Mouse (Mus musculus) kidney, postnatal 10 days (tissue): ENCODE measurements around the gene Tmem86b.
A peak's percentile ranks its signal among the peaks of the same experiment; 100 is the strongest.

ENCODE experiments used
- DNase-seq: peaks from one replicate; pipeline ENCODE4 v3.0.0; 2021; ENCODE audit warnings: mixed read lengths

The Tmem86b gene

GRCm38 (mm10) chr7:4631031-4631430, at the start of gene Tmem86b:
Gene Tmem86b, minus strand, starts transcription at chr7:4631422.
- peak; percentile 57 for DNase-seq

- DNase-seq, result no peak
Observed at GRCm38 (mm10) chr7:4675200-4675599, 44.0 kb upstream of the Tmem86b start.

- no peak for DNase-seq
Observed at GRCm38 (mm10) chr7:4674114-4674731, 43.0 kb upstream of the Tmem86b start.

GRCm38 (mm10) chr7:4671956-4672355, 40.7 kb upstream of the Tmem86b start:
- peak; percentile 32 for DNase-seq

GRCm38 (mm10) chr7:4670655-4671255, 39.5 kb upstream of the Tmem86b start:
- DNase-seq, result no peak

GRCm38 (mm10) chr7:4669156-4669555, 37.9 kb upstream of the Tmem86b start:
- no peak for DNase-seq

GRCm38 (mm10) chr7:4668506-4668905, 37.3 kb upstream of the Tmem86b start:
- DNase-seq, result no peak

- DNase-seq, result no peak
Observed at GRCm38 (mm10) chr7:4666871-4667270, 35.6 kb upstream of the Tmem86b start.

GRCm38 (mm10) chr7:4663742-4664141, 32.5 kb upstream of the Tmem86b start:
- no peak for DNase-seq

- DNase-seq, result no peak
Observed at GRCm38 (mm10) chr7:4663179-4663578, 32.0 kb upstream of the Tmem86b start.

- DNase-seq, result no peak
Observed at GRCm38 (mm10) chr7:4659911-4660443, 28.8 kb upstream of the Tmem86b start.

- DNase-seq, result peak; percentile 98
Observed at GRCm38 (mm10) chr7:4658912-4659551, 27.8 kb upstream of the Tmem86b start, which contains the start of gene Ppp6r1. Gene Ppp6r1, minus strand, starts transcription at chr7:4659019.

- peak; percentile 72 for DNase-seq
Observed at GRCm38 (mm10) chr7:4658128-4658907, 27.1 kb upstream of the Tmem86b start.

- no peak for DNase-seq
Observed at GRCm38 (mm10) chr7:4657521-4658127, 26.4 kb upstream of the Tmem86b start.

GRCm38 (mm10) chr7:4656818-4657217, 25.6 kb upstream of the Tmem86b start:
- DNase-seq, result no peak

GRCm38 (mm10) chr7:4655916-4656315, 24.7 kb upstream of the Tmem86b start:
- DNase-seq, result no peak

GRCm38 (mm10) chr7:4655393-4655792, 24.2 kb upstream of the Tmem86b start:
- DNase-seq, result no peak

- no peak for DNase-seq
Observed at GRCm38 (mm10) chr7:4654221-4654620, 23.0 kb upstream of the Tmem86b start.

- DNase-seq, result peak; percentile 32
Observed at GRCm38 (mm10) chr7:4653780-4654179, 22.6 kb upstream of the Tmem86b start.

GRCm38 (mm10) chr7:4653351-4653750, 22.1 kb upstream of the Tmem86b start:
- no peak for DNase-seq

GRCm38 (mm10) chr7:4652726-4653125, 21.5 kb upstream of the Tmem86b start:
- no peak for DNase-seq

- no peak for DNase-seq
Observed at GRCm38 (mm10) chr7:4651581-4651980, 20.4 kb upstream of the Tmem86b start.

GRCm38 (mm10) chr7:4647992-4648391, 16.8 kb upstream of the Tmem86b start:
- DNase-seq, result no peak
